Mouse (Mus musculus) brain, embryonic 14.5 days (tissue): ENCODE measurements at regions not wholly inside any gene's neighbourhood (a gene's known extent, or its start where the extent isn't known, plus 50 kb on each side); places are given as distances from the start of the nearest gene placed in this dataset.

Experiments used
- CTCF ChIP-seq: fragments of 200-500 bp; IDR thresholded peaks from 2 replicates; pipeline ENCODE4 v1.5.1; 2012; ENCODE audit warnings: inconsistent platforms, mild to moderate bottlenecking, moderate library complexity, borderline replicate concordance; ENCODE audit not compliant: insufficient read depth, insufficient read length; ENCODE audit errors: extremely low read depth
- POLR2A ChIP-seq: fragments of 200-500 bp; IDR thresholded peaks from 2 replicates; pipeline ENCODE4 v1.6.1; 2012; ENCODE audit warnings: mild to moderate bottlenecking, inconsistent platforms, borderline replicate concordance; ENCODE audit not compliant: poor library complexity, insufficient read depth, insufficient read length, severe bottlenecking; ENCODE audit errors: extremely low read depth

DNA sequence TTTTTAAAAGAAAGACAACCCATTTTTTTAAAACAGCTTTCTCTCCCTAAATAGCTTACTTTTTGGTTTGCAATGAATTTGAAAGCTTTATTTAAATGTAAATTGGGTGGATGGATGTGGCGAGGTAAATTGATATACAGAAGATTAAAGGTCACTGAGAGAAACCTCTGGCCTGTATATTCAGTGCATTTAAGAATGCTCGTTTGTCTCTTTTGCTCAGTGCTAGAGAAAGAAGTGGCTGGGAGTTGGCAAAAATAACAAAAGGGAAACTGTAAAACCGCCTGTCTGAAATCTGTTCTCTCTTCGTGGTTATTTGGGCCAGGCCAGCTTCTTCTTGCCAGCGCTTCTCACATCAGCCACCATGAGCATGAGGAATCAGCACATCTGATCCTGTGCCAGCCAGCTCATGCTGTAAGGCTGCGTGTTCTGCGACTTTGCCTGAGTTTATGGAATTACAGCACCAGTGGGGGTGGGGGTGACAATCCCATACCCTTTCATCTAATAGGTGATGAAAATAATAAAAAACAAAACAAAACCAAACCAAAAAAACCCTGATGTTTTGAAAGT lies 62.7 kb upstream of the Cul1 start:
- no peak for TF ChIP-seq POLR2A
- TF ChIP-seq CTCF: no peak
